Mouse (Mus musculus) small intestine, adult 2 months (tissue): ENCODE measurements around the gene Pif1.

ENCODE experiments used
- CTCF ChIP-seq: fragments of 200-500 bp; IDR thresholded peaks from 2 replicates; pipeline ENCODE4 v1.5.1; 2012; ENCODE audit warnings: low read depth, mild to moderate bottlenecking, control low read depth, inconsistent platforms, low read length, moderate library complexity, mixed read lengths; ENCODE audit not compliant: insufficient replicate concordance, insufficient read length; ENCODE audit errors: extremely low read depth
- POLR2A ChIP-seq: fragments of 200-500 bp; IDR thresholded peaks from 2 replicates; pipeline ENCODE4 v1.6.1; 2012; ENCODE audit warnings: low read depth, mild to moderate bottlenecking, control low read depth, inconsistent platforms, low read length, moderate library complexity

GRCm38 (mm10) chr9:65624266-65624665 lies 37.3 kb downstream of the Pif1 start:
- TF ChIP-seq CTCF (no peak), POLR2A (no peak)
